Mouse (Mus musculus) cerebellum, adult 2 months (tissue): Measurements from ENCODE around the gene Emilin1.

ENCODE experiments used
- CTCF ChIP-seq: fragments of 200-500 bp; IDR thresholded peaks from 2 replicates; pipeline ENCODE4 v1.5.1; 2011; ENCODE audit warnings: low read depth, mild to moderate bottlenecking, control low read depth, low read length, moderate library complexity, borderline replicate concordance; ENCODE audit not compliant: insufficient read depth
- POLR2A ChIP-seq: fragments of 200-500 bp; IDR thresholded peaks from 2 replicates; pipeline ENCODE4 v1.6.1; 2011; ENCODE audit warnings: low read length, control low read depth, borderline replicate concordance; ENCODE audit not compliant: insufficient read depth

- no peak for TF ChIP-seq POLR2A
- no peak for TF ChIP-seq CTCF
Measured at GRCm38 (mm10) chr5:30868981-30869380, 44.2 kb upstream of the Emilin1 start.
